Mouse (Mus musculus): ENCODE results near the gene Rap1gds1. TPM values are rescaled to one million over a fixed set of nuclear protein-coding genes. Genes with fewer than 3 reads are reported as not detected.

The Rap1gds1 gene
- total RNA-seq, 2 experiments from 2014 or later: 34.1 to 66.8 TPM

DNA sequence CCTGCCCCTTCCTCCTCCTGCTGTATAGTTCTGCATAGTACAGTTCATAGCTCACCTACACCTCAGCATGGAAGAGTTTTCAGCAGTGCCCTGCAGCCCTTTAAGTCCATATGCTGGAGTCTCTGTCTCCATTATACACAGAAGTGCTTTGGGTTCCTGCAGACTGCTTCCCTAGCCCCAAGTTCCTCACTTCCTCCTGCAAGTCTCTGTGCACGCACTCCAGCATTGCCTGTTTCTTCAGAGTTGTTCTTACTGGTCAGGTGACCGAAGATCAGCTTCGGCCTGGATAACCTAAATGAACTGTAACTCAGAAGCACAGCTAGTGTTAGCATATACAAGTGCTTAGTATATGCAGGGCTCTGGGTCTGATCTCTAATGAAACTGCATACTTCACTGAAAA is 12.9 kb downstream of the Rap1gds1 start:
- ATAC-seq (ENCODE audit: poor library complexity, severe bottlenecking): peak; percentile 97

DNA sequence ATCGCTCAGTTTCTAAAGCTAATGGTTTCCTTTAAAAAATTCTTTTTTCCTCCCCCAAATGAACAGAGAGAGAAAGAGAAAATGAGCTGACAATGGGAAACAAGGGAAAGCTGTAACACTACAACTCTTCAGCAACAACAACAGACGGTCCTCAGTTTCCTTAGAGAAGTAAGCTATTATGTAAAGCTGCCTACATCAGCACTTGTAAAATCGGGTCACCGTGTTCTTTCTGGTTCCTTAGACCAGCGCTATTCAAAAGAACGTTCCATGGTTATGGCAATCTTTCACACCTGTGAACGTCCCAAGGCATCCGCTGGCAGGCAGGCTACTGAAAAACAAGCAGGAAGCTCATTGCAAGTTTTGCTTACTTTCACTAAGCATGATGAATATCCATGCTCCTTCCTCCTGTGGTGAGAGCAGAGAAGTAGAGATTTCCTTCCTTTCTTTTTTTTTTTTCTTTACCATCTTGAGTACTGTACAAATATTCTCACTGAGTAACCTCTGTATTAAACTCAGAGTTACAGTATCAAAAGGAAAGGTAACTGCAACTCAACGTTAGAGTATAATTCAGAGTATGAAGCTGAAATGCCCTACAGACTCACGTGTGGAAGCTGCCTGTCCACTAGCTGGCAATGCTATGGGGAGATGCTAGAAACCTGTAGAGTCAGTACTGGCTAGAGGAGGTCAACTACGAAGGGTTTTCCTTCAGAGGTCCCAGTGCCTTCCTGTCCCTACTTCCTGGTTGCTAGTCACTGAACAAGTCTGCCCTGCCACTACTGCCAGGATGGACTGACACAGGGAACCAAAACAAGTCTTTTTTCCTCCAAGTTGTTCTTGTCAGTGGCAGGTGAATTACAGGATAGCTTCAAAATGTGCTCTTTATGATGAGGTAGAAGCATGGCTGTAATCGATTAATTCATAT is 26.0 kb downstream of the Rap1gds1 start:
- ATAC-seq (ENCODE audit: poor library complexity, severe bottlenecking): peak; percentile 41; the same call in 1 of the 2 replicates

DNA sequence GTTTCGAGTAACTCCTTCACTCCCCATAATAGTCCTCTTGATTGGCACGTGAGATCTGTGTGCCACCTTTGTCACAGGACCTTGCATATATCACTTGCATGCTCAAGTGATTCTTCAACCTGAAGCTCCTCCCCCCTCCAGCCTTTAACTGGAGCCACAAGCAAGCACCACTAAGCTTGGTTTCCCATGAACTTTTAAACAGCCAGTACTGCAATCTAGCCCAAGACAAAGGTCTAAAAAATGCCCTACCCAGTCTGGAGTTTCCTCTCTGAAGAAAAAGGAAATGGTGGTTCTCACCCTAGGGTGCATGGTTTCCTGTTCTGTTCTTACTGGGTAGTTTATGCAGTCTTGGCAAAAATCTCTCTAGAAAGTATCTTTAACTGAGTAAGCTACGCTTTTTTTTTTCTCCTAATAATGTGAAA is 32.6 kb downstream of the Rap1gds1 start:
- ATAC-seq (ENCODE audit: poor library complexity, severe bottlenecking): peak; percentile 77

DNA sequence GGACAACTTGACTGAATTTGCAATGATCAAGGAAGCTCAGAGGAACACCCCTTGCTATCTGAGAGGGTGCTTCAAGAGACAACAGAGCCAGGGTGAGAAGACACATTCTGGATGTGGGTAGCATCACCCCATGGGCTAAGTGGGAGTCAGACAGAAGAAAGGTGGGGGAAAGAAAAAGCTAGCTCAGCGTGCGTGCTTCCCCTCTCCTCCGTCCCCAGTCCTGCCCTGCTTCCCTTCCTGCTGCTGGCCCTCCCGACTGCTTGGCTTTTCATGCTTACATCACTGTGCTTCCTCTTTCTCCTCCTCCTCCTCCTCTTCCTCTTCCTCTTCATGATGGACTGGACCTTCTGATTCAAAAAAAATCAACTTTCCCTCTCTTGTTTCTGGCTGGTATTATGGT is 33.1 kb downstream of the Rap1gds1 start:
- peak; percentile 83 for ATAC-seq (ENCODE audit: poor library complexity, severe bottlenecking)

DNA sequence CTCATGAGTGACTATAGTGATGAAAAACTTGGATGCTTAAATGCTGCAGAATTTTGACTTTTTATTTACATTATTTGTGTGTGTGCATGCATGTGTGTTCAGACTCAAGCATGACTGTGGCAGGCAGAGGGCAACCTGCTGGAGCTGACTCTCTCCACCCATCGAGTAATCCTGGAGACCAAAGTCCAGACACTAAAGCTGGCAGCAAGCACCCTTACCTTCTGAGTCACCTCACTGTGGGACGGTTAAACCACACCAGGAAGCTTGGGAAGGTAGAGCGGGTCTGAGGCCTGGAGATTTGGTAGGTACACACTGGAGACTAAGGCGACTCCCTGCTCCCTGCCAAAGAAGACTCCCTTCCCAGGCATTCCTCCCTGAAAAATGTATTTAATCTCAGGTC is 38.0 kb downstream of the Rap1gds1 start:
- no peak for ATAC-seq (ENCODE audit: poor library complexity, severe bottlenecking)

DNA sequence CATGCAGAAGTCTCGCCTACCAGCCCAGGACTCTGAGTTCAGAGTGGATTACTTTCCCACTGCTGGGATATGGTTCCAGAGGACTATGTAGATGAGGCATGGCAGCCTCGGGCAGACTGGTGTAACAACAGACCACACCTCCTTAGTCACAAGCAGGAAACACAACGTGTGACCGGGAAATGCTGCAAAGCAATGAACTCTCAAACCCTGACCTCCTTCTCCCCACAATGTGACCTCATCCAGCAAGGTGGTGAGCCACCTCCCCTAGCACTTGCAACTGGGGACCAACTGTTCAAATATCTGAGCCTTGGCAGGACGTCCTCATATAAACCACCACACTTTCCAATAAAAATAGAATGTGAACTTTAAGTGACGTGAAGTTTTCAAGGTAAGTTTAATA is 41.8 kb downstream of the Rap1gds1 start:
- ATAC-seq (ENCODE audit: poor library complexity, severe bottlenecking): 0 out of 2 replicates have a peak, but pooled peaks have one; percentile 52

DNA sequence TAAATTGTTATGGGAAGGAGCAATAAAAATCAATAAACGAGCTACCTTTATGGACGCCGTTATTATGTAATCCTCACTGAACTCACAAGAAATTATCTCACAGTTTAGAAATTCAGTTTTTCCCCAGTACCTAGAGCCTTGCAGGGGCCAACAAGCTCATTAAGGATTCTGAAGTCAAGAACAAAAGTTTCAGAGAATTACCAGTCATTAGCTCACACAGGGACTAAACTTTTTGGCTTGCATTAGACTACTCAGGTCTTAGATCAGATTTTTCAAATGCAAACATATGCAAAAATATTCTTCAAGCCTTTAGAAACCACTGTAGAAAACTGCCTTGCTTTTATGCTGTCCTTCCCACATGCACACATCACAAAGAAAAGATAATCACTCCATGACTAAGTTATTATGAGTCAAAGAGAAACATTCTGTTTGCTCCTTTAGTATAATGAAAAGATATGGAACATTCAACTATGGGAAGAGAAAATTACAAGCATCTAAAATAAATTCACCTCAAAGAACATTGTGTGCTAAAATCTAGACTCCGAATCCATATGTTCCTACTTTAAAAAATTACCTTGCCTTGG is 44.3 kb downstream of the Rap1gds1 start:
- ATAC-seq (ENCODE audit: poor library complexity, severe bottlenecking): no peak

DNA sequence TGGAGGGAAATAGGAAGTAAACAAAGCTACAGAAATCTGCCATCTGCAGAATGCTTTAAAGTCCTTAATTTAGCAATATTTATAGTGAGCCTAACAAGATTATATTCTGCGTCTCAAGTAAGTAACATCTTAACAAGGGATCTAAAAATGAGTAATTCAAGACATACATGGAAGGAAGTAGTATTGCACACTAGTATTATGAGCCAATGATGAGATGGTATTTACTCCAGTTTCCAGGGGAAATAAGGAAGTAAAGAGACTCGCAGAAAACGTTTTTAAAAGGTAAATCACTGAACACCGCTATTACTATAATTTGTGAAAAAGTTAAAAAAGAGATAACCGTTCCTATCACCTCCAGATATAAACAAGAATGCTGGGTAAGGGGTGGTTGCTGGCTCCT is 49.9 kb downstream of the Rap1gds1 start:
- peak; percentile 75 for ATAC-seq (ENCODE audit: poor library complexity, severe bottlenecking)

DNA sequence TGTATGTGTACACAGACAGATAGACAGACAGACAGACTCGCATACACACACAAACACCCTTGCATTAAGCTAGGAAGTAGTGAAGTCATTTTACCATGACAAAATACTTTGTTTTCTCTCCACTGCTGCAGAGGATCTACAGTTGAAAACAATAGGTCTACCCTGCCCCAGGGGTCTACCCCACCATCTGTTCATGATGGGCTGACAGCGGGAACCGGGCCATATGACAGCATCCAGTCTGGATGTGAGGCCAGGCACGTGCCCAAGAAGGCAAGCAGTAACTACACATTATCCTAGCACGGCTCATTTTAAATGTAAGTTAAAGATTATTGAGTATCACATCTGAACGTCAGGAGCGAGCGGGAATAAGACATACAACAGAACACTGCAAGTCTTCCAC is 51.4 kb downstream of the Rap1gds1 start:
- ATAC-seq (ENCODE audit: poor library complexity, severe bottlenecking): no peak

DNA sequence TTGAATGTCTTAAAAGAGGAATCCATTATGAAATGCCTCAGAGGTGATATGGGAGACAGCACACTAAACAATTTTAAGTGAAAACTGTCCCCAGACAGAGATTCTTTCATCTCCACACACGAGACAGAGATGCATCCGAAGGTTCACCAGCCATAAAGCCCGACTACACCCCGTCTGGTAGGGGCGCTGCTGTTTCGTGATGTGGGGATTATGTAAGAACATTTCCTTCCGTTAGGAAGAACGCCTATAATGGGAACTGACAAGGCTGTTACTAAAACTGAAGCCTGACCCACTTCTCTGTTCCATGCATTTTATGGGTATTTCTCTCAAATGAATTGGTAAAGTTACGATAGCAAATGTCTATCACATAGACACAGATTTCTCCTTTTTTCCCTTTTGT is 62.6 kb downstream of the Rap1gds1 start:
- peak; percentile 90 for ATAC-seq (ENCODE audit: poor library complexity, severe bottlenecking)

DNA sequence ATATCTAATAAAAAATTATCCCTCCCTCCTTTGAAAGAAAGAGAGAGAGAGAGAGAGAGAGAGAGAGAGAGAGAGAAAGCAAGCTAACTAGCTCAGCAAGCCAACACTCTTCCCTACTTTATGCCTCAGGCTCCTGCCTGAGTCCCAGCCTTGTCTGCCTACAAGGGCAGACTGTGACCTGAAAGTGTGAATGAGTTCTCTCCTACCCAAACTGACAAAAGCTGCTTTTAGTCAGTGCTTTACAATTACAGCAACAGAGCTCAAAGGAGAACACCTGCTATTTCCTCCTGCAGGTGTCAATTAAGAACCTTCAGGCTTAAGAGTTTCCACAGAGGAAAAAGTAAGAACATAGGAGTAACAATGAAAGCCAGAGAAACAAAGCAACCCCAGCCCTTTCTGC is 69.3 kb downstream of the Rap1gds1 start:
- ATAC-seq (ENCODE audit: poor library complexity, severe bottlenecking): no peak

DNA sequence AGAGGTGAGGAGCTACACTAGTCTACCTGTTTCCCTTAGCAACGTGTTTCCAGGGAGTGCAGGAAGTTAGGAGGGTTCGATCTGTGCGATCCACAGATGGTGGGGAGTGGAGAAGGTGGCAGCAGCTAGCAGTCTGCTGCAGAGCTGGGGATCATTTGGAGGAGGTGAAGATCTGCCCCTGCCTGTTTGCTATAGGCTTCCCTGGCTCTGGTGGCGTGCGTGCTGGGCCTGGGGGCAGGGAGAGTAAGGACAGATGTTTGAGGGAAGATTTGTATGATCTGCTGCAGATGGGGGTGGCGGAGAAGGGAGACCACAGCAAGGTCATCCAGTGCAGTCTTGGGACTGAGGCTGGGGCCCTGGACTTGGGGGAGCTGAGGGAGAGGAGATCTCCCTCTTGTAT is 72.2 kb downstream of the Rap1gds1 start:
- ATAC-seq (ENCODE audit: poor library complexity, severe bottlenecking): no peak

DNA sequence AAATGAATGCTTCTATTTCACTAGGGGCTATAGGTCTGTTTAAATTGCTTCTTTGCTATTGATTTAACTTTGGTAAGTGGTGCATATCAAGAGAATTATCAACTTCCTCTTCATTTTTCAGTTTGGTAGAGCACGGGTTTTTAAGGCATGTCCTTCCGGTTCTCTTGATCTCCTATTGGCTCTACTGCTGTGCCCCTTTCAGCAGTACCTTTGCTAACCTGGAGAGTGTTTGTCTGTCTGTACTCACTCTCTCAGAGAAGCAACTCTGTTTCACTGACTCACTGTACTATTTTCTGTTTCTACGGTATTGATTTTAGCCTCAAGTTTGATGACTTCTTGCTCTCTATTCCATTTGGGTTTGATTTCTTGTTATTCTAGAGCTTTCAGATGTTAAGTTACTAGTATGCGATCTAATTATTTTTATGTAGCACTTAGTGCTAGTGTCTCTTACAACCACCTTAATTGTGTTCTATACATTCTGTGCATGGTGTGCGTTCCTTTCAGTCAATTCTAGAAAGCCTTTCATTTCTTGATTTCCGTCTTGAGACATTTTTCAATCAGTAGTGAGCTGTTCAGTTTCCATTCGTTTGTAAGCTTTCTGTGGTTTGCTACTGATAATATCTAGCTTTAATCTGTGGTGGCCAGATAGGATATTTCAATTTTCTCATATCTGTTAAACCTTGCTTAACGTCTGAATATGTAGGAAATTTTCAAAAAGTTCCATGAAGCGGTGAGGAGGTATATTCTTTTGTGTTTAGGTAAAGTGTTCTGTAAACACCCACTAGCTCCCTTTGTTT is 74.7 kb downstream of the Rap1gds1 start:
- ATAC-seq (ENCODE audit: poor library complexity, severe bottlenecking): peak; percentile 21; the same call in 1 of the 2 replicates

DNA sequence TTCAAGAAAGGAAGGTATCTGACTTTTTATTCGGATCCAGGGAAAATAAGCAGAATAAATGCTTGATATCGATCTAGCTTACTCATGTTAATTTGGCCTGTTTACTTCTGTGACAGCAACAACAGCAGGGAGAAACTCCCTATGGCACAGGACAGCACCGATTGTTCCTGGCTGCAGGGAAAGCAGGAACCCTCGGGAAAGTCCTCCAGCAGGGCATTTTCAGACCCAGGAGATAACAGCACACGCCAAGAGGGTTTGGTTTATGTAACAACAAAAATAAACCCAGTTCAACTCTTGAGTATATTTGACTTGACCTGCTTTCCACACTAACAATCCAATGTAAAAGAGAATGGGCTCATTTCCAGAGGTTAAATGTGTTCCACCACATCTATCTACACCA is 81.5 kb downstream of the Rap1gds1 start:
- ATAC-seq (ENCODE audit: poor library complexity, severe bottlenecking): no peak

DNA sequence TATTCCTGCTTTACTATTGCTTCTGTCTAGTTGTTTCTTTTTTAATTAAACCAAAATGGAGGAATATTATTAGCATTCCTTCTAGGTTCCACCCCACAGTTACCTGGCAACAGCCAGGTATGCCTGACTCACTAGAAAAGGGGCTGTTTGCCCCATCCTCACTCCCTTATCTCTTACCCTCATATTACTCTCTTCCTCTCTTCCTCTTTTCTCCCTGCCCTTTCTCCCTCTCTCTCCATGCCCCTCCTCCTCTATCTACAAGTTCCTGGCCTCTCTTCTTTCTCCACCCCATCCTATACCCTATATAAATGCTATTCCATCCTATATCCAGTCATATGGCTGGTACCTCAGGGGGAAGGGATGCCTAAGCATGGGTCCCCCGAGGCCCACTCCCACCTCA is 83.6 kb downstream of the Rap1gds1 start:
- no peak for ATAC-seq (ENCODE audit: poor library complexity, severe bottlenecking)

DNA sequence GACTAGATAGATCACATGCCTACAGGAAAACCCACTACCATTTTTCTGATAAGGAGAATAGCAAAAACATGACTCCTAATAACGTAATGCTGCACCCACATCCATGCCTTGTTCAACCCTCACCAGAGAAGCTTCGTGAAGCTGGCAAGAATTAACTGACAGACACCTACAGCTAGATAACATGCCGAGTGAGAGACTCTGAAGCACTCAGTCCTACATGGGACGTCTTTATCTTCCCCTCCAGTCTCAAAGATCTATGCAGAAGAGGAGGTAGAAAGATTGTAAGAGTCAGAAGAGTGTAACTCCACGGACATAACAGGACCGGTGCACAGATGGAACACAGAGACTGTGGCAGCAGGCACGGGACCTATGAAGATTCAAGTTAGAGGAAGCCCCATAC is 85.9 kb downstream of the Rap1gds1 start:
- ATAC-seq (ENCODE audit: poor library complexity, severe bottlenecking): no peak

DNA sequence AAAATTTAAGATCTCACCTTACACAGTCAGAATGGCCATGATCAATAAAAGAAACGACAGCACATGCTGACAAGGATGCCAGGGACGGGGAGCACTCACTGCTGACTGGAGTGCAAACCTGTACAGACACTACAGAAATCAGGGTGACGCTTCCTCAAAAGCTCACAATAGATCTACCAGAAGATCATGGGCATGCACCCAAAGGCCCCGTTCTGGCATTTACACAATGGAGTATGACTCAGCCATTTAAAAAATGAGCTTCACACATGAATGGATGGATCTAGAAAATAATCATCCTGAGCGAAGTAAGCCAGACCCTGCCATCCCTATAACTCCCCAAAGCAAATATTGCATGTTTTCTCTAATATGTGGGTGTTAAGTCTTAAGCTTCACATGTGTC is 87.0 kb downstream of the Rap1gds1 start:
- peak; percentile 59 for ATAC-seq (ENCODE audit: poor library complexity, severe bottlenecking)

DNA sequence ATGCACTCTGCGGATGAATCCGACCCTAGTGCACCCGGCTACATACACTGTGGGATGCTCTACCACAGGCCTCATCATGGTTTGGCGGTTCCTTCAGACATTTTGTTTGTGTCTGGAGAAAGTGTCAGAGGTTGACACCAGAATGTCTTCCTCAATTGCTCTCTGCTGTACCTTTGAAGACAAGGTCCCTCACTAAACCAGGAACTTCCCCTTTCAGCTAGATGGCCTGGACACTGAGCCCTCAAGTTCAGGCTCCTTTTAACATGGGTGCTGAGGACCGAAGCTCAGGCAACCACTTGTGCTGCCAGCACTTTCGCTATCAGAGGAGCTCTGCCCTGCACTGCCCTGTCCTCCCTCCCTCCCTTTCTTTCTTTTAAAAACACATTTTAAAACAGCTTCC is 92.8 kb downstream of the Rap1gds1 start:
- ATAC-seq (ENCODE audit: poor library complexity, severe bottlenecking): peak; percentile 57

DNA sequence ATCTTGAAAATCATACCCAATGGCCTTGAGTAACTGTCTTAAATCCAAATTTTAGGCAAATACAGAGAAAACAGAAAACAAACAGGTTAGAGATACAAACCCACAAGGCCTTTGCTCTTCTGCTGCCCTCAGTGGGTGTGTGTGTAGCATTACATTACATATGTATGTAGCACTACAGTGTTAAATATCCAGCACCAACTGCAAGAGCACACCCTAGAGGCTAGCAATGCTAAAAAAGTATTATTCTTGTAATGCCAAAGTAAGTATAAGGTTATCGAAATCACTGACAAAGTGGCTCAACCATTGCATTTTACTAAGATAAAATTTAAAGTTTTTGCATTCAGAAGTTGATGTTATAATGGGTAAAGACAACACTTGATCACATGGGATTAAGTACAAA is 97.6 kb downstream of the Rap1gds1 start:
- no peak for ATAC-seq (ENCODE audit: poor library complexity, severe bottlenecking)

DNA sequence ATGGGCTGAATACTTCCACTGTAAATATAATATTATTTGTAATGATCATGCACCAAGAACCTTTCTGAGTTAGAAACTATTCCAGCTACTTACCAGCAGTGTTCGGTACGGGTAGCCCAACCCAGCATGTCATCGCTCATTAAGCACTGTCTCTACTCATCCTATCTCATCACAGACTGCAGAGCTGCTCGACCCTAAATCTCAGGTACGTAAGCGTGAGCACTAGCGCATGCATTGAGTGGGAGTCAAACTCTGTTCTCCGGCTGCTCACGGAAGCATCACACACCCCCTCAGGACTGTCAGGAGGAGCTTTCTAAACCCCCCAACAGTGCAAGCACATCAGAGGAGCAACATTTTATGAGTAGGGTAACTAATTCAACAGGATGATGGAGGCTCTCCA is 107.4 kb downstream of the Rap1gds1 start:
- ATAC-seq (ENCODE audit: poor library complexity, severe bottlenecking): no peak

DNA sequence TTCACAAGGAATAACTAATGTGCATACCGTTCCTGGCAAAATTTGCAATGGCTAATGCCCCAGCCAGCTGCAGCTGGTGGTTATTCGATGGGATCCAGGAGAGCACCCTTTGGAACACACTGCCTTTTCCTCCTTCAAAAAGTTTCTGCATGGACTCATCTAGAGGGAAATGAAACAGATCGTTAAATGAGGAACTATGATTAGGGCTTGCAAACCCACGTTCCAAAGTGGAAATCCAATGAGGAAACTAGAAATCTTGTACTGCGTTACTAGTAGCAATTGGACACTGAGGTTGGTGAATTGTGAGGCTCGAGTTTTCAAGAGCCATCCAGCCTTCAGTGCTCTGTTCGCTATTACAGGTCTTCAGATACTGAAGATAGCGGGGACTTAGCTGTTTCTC is 116.5 kb downstream of the Rap1gds1 start:
- peak; percentile 91 for ATAC-seq (ENCODE audit: poor library complexity, severe bottlenecking)
